Mouse (Mus musculus) B cell, adult 67 days (primary cell): Measurements from ENCODE around the gene Bcam. TPM values are rescaled to one million over a fixed set of nuclear protein-coding genes. Genes with fewer than 3 reads are reported as not detected.

Source experiments
- total RNA-seq, 2 experiments: library from RNA; stranded (reverse); gene quantifications; 4 replicates each; pipeline ENCODE4 v1.2.4; 2023

Gene Bcam
- total RNA-seq, result not detected

DNA sequence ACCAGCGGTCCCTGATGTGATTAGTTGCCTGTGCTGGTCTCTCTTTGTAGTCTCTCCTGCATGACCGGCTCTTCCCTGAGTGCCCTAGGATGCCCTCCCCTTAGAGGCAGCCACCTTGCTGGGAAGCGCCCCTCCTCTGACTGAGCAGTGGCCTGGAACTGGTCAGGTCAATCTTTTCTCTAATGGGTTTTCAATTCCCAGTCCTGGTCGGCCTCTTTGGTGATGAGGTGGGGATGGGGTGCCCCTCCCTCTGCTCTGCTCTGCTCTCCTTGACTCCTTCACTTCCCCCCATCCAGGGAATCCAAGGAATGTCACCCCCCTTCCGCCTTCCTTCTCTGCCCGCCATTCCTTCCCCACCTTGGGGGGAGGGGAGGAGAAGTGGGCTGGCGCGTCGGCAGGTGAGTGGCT lies at the start of gene Bcam:
Gene Bcam, minus strand, starts transcription at position 33 of the 408 bp plus-strand sequence.

DNA sequence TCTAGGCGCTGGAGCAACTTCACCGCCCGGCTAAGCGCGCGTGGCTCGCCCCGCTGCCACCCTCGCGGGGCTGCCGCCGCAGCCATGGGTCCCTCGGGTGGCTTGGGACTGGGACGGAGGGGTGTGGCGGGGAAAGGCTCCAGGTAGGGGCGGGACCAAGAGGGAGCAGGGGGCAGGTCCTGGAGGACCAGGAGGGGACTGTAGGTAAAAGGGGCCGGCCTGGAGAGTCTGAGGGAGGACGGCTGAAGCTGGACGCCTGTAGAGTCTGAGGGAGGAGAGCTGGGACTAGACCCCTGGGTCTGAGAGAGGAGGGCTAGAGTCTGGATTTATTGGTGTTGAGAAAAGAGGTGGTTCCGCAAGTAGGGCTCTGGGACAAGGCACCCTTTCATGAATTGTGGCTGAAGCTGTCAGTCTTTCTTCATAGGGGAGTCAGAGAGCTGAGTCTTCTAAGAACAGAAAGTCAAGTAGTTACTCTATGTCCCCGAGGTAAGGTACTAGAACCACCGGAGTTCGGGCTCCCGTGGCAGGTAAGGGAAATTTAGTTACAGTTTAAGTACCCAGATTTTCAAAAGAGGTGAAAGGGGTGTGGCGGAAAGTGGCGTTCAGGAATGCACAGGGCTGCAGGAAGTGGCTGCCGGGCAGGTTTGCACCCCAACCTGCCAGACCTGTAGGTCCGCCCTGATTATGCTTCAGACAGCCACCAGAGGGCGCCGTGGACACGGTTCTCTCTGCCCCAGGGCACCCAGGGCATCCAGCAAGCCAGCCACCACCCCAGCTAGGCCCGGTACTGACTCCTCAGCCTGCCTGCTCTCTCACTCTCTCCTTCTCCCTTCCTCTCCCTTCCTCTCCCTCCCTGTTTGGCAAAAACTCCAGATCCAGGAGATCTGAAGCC lies 26.1 kb upstream of the Bcam start, which contains the start of gene Cblc:
Gene Cblc, minus strand, starts transcription at position 113 of the 892 bp plus-strand sequence.

DNA sequence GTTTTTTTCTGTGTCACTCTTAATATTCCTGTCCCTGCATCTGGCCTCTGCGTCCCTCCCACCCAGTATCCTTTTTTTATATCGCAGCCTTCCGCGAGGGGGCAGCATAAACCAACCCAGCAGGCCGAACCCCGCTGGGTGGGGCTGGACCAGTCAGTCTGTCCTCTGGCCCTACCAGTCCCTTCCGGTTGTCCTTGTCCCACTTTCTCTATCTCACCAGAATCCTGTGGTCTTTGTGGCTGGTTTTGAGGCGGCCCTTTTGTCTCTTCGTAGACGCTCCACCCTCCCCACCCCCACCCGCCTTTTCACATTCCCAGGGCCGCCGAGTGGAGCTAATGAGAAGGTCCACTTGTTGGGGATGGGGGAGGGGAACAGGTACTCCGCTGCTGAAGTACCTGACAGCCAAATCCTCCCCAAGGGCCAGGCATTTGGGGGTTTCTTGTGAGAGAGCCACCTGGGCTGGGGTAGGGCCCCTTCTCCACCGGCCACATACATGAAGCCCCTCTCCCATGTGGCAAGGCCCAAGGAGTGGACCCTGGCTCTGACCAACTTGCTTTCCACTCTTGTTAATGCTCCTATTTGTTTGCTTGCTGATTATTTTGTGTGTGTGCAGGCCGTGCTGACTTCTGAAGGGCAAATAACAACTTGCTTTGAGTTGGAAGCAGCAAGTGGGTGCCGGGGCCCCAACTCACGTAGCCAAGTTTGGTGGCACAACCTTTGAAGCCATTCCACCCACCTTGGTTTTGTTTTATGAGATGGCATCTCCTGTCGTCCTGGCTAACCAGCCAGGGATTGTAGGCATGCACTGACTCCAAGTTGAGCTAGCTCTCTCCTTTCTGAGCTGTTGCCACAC lies 20.4 kb downstream of the Bcam start, which contains the start of gene Nectin2:
Gene Nectin2, minus strand, starts transcription at position 267 of the 853 bp plus-strand sequence.

DNA sequence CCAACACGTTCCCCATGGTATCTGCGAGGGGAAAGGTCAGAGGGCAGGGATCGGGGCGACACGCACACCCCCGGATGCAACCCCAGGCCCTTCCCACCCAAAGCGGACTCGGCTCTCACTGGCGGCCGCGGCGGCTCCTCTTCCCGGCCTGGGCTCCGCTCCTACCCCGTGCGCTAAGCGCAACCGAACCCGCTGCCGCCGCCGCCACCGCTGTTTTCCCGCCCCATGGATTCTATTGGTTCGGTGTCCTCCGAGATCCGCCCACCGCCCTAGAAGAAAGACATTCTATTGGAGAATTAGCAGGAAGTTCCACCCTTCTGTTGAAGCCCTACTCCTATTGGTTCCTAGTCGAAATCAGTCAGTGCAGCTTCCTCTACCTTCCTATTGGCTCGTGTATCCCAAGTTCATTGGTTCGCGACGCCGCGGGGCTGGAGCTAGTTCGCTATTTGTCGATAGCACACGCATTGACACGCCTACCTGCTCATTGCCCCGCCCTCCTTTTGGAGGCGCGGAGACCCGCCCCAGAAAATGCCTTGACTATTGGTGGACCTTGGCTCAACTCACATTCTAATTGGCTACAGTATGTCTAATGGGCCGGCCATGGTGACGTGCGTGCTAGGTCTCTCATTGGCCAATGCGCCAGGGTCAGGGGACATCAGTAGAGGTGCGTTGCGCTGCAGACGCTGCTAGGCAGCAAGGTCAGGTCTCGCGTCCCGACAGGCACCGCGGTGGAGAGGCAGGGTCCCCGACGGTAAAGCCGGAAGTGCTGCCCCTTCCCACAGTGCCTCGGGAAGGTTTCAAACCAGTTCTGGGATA lies 55.4 kb downstream of the Bcam start, which contains the start of gene Tomm40:
Gene Tomm40, minus strand, starts transcription at position 200 of the 816 bp plus-strand sequence.

Other genes starting within 250 kb of the Bcam start
- gene Ppp1r37, start 207.9 kb downstream of the Bcam start, total RNA-seq, result 10 to 100 TPM; 58.2 to 64.2 TPM
- gene Zfp296, start 193.7 kb downstream of the Bcam start, total RNA-seq, result 10 to 100 TPM; 14.4 to 17.4 TPM
- 10 to 100 TPM; 88.5 to 93.3 TPM for gene Gemin7, start 193.4 kb downstream of the Bcam start, total RNA-seq
- gene Clasrp, start 166.5 kb downstream of the Bcam start, total RNA-seq, result 100 to 1,000 TPM; 111 to 118 TPM
- 100 to 1,000 TPM in 1 of 2 experiments, 10 to 100 TPM in 1; 94.7 to 102 TPM for gene Relb, start 141.6 kb downstream of the Bcam start, total RNA-seq
- gene Clptm1, start 106.0 kb downstream of the Bcam start, total RNA-seq, result 10 to 100 TPM; 80.3 to 90.7 TPM
- gene Apoc2, start 93.1 kb downstream of the Bcam start, total RNA-seq, result not detected
- gene Gm44805, start 89.6 kb downstream of the Bcam start, total RNA-seq, result not detected
- not detected for gene Apoc4, start 89.5 kb downstream of the Bcam start, total RNA-seq
- not detected for gene Apoc1, start 78.4 kb downstream of the Bcam start, total RNA-seq
- 10 to 100 TPM; 81.0 to 81.5 TPM for gene Apoe, start 71.8 kb downstream of the Bcam start, total RNA-seq
- 10 to 100 TPM; 55.4 to 63.8 TPM for gene Tomm40, start 55.6 kb downstream of the Bcam start, total RNA-seq
- not detected for gene Nectin2, start 20.5 kb downstream of the Bcam start, total RNA-seq
- gene Cblc, start 25.8 kb upstream of the Bcam start, total RNA-seq, result 1 to 10 TPM in 1 of 2 experiments, not detected in 1; 1.8 TPM
- gene Bcl3, start 51.8 kb upstream of the Bcam start, total RNA-seq, result 10 to 100 TPM; 64.0 to 80.4 TPM
- not detected for gene Gm19345, start 81.0 kb upstream of the Bcam start, total RNA-seq
- gene Ceacam16, start 90.3 kb upstream of the Bcam start, total RNA-seq, result 10 to 100 TPM; 14.4 to 16.7 TPM
- not detected for gene Ceacam19, start 116.9 kb upstream of the Bcam start, total RNA-seq
- 10 to 100 TPM; 20.9 to 22.8 TPM for gene Pvr, start 150.1 kb upstream of the Bcam start, total RNA-seq
- gene Igsf23, start 179.7 kb upstream of the Bcam start, total RNA-seq, result not detected
- gene Ceacam20, start 194.4 kb upstream of the Bcam start, total RNA-seq, result not detected
- gene Nlrp9b, start 220.4 kb upstream of the Bcam start, total RNA-seq, result not detected